Mouse (Mus musculus) hindbrain, postnatal 0 days (tissue): ENCODE data around the gene Lsm14a. TPM values are rescaled to one million over a fixed set of nuclear protein-coding genes. Genes with fewer than 3 reads are reported as not detected.

ENCODE experiments used
- ATAC-seq: fragments of 200-750 bp; cut with Nextera tagmentation; 2 replicates; pipeline ENCODE4 v1.8.0; 2017; ENCODE audit warnings: mild to moderate bottlenecking, moderate TSS enrichment, moderate library complexity
- DNase-seq: peaks from one replicate; pipeline ENCODE4 v3.0.0-alpha.2; 2015; ENCODE audit warnings: low spot score
- H3K27ac ChIP-seq: fragments of 300-500 bp; sonication (generic); 2 replicates; pipeline ENCODE4 v1.5.1; 2014; ENCODE audit warnings: mild to moderate bottlenecking
- H3K27me3 ChIP-seq: fragments of 300-500 bp; sonication (generic); 2 replicates; pipeline ENCODE4 v1.6.1; 2014; ENCODE audit warnings: low read length, mixed read lengths; ENCODE audit not compliant: insufficient read depth
- H3K36me3 ChIP-seq: fragments of 300-500 bp; sonication (generic); 2 replicates; pipeline ENCODE4 v1.6.1; 2014; ENCODE audit warnings: low read length, mixed read lengths; ENCODE audit not compliant: insufficient read depth
- H3K4me1 ChIP-seq: fragments of 300-500 bp; sonication (generic); 2 replicates; pipeline ENCODE4 v1.6.1; 2014; ENCODE audit warnings: antibody characterized with exemption, low read length, mixed read lengths; ENCODE audit not compliant: insufficient read depth
- H3K4me2 ChIP-seq: fragments of 300-500 bp; sonication (generic); 2 replicates; pipeline ENCODE4 v1.6.1; 2014; ENCODE audit warnings: low read depth, mild to moderate bottlenecking, low read length, moderate library complexity, mixed read lengths
- H3K4me3 ChIP-seq: fragments of 300-500 bp; sonication (generic); 2 replicates; pipeline ENCODE4 v1.5.1; 2014; ENCODE audit warnings: low read length
- H3K9ac ChIP-seq: fragments of 300-500 bp; sonication (generic); replicated peaks from 2 replicates; pipeline ENCODE4 v1.6.1; 2014; ENCODE audit warnings: mild to moderate bottlenecking, low read length, moderate library complexity, mixed read lengths
- H3K9me3 ChIP-seq: fragments of 300-500 bp; sonication (generic); 2 replicates; pipeline ENCODE4 v1.6.1; 2016; ENCODE audit warnings: low read length, mixed read lengths
- CTCF ChIP-seq: IDR thresholded peaks from 2 replicates; pipeline ENCODE4 v1.5.1; 2016; ENCODE audit warnings: antibody characterized with exemption, control low read depth, low read depth
- WGBS: fragments of 180-500 bp; shearing (Covaris S2); extraction: QIAGEN DNeasy Blood & Tissue Kit; methylation state at CpG from one replicate; pipeline ENCODE4 v1.1.7; 2014; 5-methylcytosine and 5-hydroxymethylcytosine counted together
- polyA plus RNA-seq: library from polyadenylated mRNA; unstranded; fragments of >200 nt; fragmentation: Nextera tagmentation; extraction: Ambion mirVana; gene quantifications from 2 replicates; pipeline ENCODE4 v1.2.1, GENCODE M21; 2015
- total RNA-seq: library from RNA; depleted of rRNA; stranded (reverse); fragments of >200 nt; gene quantifications from 2 replicates; pipeline ENCODE4 v1.2.3, GENCODE M21; 2014; rRNA removed

Lsm14a gene
- 28.0 and 44.9 TPM in 2 replicates for total RNA-seq
- 46.0 and 46.1 TPM in 2 replicates for polyA plus RNA-seq

GRCm38 (mm10) chr7:34393215-34393614 is at the start of gene Lsm14a:
Gene Lsm14a, minus strand, starts transcription at chr7:34393315.
- TF ChIP-seq CTCF, result no peak
- Histone ChIP-seq H3K4me1 (peaks cover 6% of the 10 kb centered on the region; the same call in 1 of the 2 replicates), H3K27ac (no peak within 1 kb of the TSS), H3K9ac (no peak within 1 kb of the TSS), H3K4me3 (no peak within 1 kb of the TSS), H3K36me3 (no peaks in the 10 kb centered on the region), H3K4me2 (no peak within 1 kb of the TSS), H3K27me3 (no peaks in the 10 kb centered on the region), H3K9me3 (no peaks in the 10 kb centered on the region)
- DNase-seq, result no peak
- no peak for ATAC-seq

- TF ChIP-seq CTCF, result peak; percentile 73
- DNase-seq, result peak; percentile 84
- Histone ChIP-seq H3K36me3 (no peaks in the 10 kb centered on the region), H3K4me3 (no peak overlapping the region), H3K9ac (no peak overlapping the region), H3K27me3 (0 out of 2 replicates have a peak, but pooled peaks cover 3% of the 10 kb centered on the region), H3K4me1 (no peaks in the 10 kb centered on the region), H3K27ac (no peak overlapping the region), H3K4me2 (no peak overlapping the region), H3K9me3 (no peaks in the 10 kb centered on the region)
- ATAC-seq, result no peak
- WGBS, result 35% methylated on average over 6 of the region's 6 CpGs
Measured at GRCm38 (mm10) chr7:34438903-34439302, 45.8 kb upstream of the Lsm14a start.

GRCm38 (mm10) chr7:34433597-34433996 is 40.5 kb upstream of the Lsm14a start:
- H3K27ac ChIP-seq, result no peak overlapping the region
- WGBS, result 84% methylated on average over 1 of the region's 1 CpGs
- no peak overlapping the region for H3K4me3 ChIP-seq
- H3K4me2 ChIP-seq, result no peak overlapping the region
- ATAC-seq (no peak), DNase-seq (no peak)
- H3K9me3 ChIP-seq, result no peaks in the 10 kb centered on the region
- H3K9ac ChIP-seq, result no peak overlapping the region
- H3K4me1 ChIP-seq, result no peaks in the 10 kb centered on the region
- TF ChIP-seq CTCF, result 0 out of 2 replicates have a peak, but pooled peaks have one; percentile 10
- H3K36me3 ChIP-seq, result no peaks in the 10 kb centered on the region
- 0 out of 2 replicates have a peak, but pooled peaks cover 3% of the 10 kb centered on the region for H3K27me3 ChIP-seq

- Histone ChIP-seq H3K9me3 (no peaks in the 10 kb centered on the region), H3K27ac (no peak overlapping the region), H3K9ac (no peak overlapping the region), H3K36me3 (no peaks in the 10 kb centered on the region), H3K27me3 (no peaks in the 10 kb centered on the region), H3K4me3 (no peak overlapping the region), H3K4me1 (no peaks in the 10 kb centered on the region), H3K4me2 (no peak overlapping the region)
- WGBS, result 71% methylated on average over 2 of the region's 2 CpGs
- TF ChIP-seq CTCF, result no peak
- no peak for DNase-seq
- ATAC-seq, result no peak
Measured at GRCm38 (mm10) chr7:34421201-34421600, 28.1 kb upstream of the Lsm14a start.

GRCm38 (mm10) chr7:34407492-34407891 is 14.4 kb upstream of the Lsm14a start:
- Histone ChIP-seq H3K36me3 (no peaks in the 10 kb centered on the region), H3K9ac (no peak overlapping the region), H3K27ac (no peak overlapping the region), H3K9me3 (no peaks in the 10 kb centered on the region), H3K4me2 (0 out of 2 replicates have a peak overlapping the region, but pooled peaks have one; percentile 25), H3K27me3 (no peaks in the 10 kb centered on the region), H3K4me1 (no peaks in the 10 kb centered on the region), H3K4me3 (no peak overlapping the region)
- WGBS, result 11% methylated on average over 8 of the region's 8 CpGs
- peak; percentile 96 for TF ChIP-seq CTCF
- ATAC-seq, result peak; percentile 83
- DNase-seq, result peak; percentile 86

- TF ChIP-seq CTCF, result no peak
- H3K4me1 ChIP-seq, result no peaks in the 10 kb centered on the region
- H3K27me3 ChIP-seq, result no peaks in the 10 kb centered on the region
- ATAC-seq, result no peak
- H3K27ac ChIP-seq, result no peak overlapping the region
- no peaks in the 10 kb centered on the region for H3K36me3 ChIP-seq
- no peak overlapping the region for H3K9ac ChIP-seq
- WGBS, result 68% methylated on average over 11 of the region's 11 CpGs
- DNase-seq, result no peak
- H3K9me3 ChIP-seq, result no peaks in the 10 kb centered on the region
- no peak overlapping the region for H3K4me3 ChIP-seq
- no peak overlapping the region for H3K4me2 ChIP-seq
Measured at GRCm38 (mm10) chr7:34403876-34404275, 10.8 kb upstream of the Lsm14a start.

GRCm38 (mm10) chr7:34400070-34400469 is 7.0 kb upstream of the Lsm14a start:
- Histone ChIP-seq H3K36me3 (no peaks in the 10 kb centered on the region), H3K4me3 (no peak overlapping the region), H3K27ac (no peak overlapping the region), H3K4me1 (no peaks in the 10 kb centered on the region), H3K27me3 (no peaks in the 10 kb centered on the region), H3K9ac (no peak overlapping the region), H3K4me2 (no peak overlapping the region), H3K9me3 (no peaks in the 10 kb centered on the region)
- DNase-seq, result no peak
- ATAC-seq, result no peak
- TF ChIP-seq CTCF, result peak; percentile 17; the same call in 1 of the 2 replicates
- WGBS, result 49% methylated on average over 3 of the region's 4 CpGs
